Mouse (Mus musculus) embryonic facial prominence, embryonic 10.5 days (tissue): ENCODE results near the gene Zfp618. TPM values are rescaled to one million over a fixed set of nuclear protein-coding genes. Genes with fewer than 3 reads are reported as not detected.

ENCODE experiments used
- DNase-seq: peaks from one replicate; pipeline ENCODE4 v3.0.0-alpha.2; 2017; ENCODE audit warnings: low spot score
- H3K27ac ChIP-seq: fragments of 300-500 bp; sonication (generic); replicated peaks from 2 replicates; pipeline ENCODE4 v1.5.1; 2016; ENCODE audit warnings: mild to moderate bottlenecking
- H3K27me3 ChIP-seq: fragments of 300-500 bp; sonication (generic); replicated peaks from 2 replicates; pipeline ENCODE4 v1.6.1; 2016; ENCODE audit warnings: low read depth, mild to moderate bottlenecking; ENCODE audit not compliant: poor library complexity, severe bottlenecking
- H3K36me3 ChIP-seq: fragments of 300-500 bp; sonication (generic); replicated peaks from 2 replicates; pipeline ENCODE4 v1.6.1; 2016; ENCODE audit warnings: mild to moderate bottlenecking, moderate library complexity
- H3K4me1 ChIP-seq: fragments of 300-500 bp; sonication (generic); 2 replicates; pipeline ENCODE4 v1.6.1; 2016
- H3K4me3 ChIP-seq: fragments of 300-500 bp; sonication (generic); 2 replicates; pipeline ENCODE4 v1.5.1; 2016; ENCODE audit warnings: mild to moderate bottlenecking, moderate library complexity
- H3K9me3 ChIP-seq: fragments of 300-500 bp; sonication (generic); 2 replicates; pipeline ENCODE4 v1.6.1; 2016; ENCODE audit warnings: mild to moderate bottlenecking
- WGBS: fragments of 180-500 bp; shearing (Covaris S2); methylation state at CpG from one replicate; pipeline ENCODE4 v1.1.7; 2016; 5-methylcytosine and 5-hydroxymethylcytosine counted together
- polyA plus RNA-seq: library from polyadenylated mRNA; unstranded; fragments of >200 nt; fragmentation: Nextera tagmentation; extraction: Ambion mirVana; gene quantifications from 2 replicates; pipeline ENCODE4 v1.2.1, GENCODE M21; 2016

Gene Zfp618
- polyA plus RNA-seq = 23.0 and 26.9 TPM in 2 replicates

DNA sequence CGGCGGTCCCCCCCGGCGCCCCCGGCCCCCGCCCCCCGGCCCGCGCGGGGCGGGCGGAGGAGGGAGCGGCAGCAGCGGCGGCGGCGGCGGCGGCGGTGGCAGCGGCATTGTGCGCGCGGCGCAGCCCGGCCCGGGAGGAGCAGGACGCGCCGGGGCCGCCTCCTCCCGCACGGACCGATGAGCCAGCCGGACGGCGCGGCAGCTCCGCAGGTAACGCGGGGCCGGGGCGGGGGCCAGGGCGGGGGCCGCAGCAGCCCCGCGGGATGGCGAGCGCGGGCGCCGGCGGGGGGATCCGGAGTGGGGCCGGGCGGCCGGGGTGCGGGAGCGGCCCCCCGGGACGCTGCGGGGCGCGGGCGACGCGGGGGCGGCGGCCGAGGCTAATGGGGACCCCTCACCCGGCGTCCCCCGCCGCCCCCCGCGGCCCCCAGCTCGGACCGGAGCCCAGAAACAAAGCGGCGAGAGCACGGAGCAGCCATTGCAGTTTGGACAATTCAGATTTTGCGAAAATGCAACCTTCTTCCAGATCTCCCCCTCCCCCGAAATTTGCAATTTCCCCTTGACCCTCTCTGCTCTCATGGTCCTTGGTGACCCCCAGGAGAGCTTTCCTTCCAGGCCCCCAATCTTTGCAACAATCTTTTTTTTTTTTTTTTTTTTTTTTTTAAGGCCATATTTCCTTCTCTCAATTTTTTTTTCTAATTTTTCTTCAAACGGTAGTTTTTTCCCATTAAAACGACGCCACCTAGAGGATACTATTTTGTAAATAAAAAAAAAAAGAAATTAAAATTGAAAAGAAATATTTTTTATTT lies at the start of gene Zfp618:
Gene Zfp618, plus strand, starts transcription at position 77 of the 806 bp plus-strand sequence.
- Histone ChIP-seq H3K36me3 (no peaks in the 10 kb centered on the region), H3K27me3 (peaks cover 6% of the 10 kb centered on the region; the same call in 1 of the 2 replicates), H3K4me1 (peaks cover 22% of the 10 kb centered on the region), H3K9me3 (no peaks in the 10 kb centered on the region), H3K4me3 (peak within 1 kb of the TSS; percentile 81), H3K27ac (peak within 1 kb of the TSS; percentile 98)
- peak; percentile 60 for DNase-seq
- 7% methylated on average over 85 of the region's 86 CpGs for WGBS

DNA sequence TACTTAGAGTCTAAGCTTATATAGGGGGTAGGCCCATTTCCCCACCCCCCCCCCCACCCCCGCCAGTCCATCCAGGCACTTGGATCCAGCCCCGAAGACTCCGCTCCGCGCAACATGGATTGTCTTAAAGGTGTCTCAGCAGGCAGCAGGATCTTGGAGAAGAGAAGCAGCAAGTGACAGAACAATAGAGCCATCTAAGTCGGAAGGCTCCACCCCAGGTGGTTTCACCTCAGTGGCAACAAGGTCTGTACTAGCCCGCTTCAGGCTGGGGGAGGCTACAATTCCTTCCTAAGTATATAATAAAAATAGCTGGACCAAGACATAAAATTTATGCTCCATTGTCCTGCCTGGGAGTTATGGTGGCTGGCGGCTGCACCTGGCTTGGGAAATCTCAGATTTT lies 48.3 kb upstream of the Zfp618 start:
- WGBS = 90% methylated on average over 8 of the region's 8 CpGs
- Histone ChIP-seq H3K4me3 (no peak overlapping the region), H3K36me3 (no peaks in the 10 kb centered on the region), H3K4me1 (no peaks in the 10 kb centered on the region), H3K27ac (no peak overlapping the region), H3K27me3 (no peaks in the 10 kb centered on the region), H3K9me3 (peaks cover 2% of the 10 kb centered on the region; the same call in 1 of the 2 replicates)
- DNase-seq = no peak

DNA sequence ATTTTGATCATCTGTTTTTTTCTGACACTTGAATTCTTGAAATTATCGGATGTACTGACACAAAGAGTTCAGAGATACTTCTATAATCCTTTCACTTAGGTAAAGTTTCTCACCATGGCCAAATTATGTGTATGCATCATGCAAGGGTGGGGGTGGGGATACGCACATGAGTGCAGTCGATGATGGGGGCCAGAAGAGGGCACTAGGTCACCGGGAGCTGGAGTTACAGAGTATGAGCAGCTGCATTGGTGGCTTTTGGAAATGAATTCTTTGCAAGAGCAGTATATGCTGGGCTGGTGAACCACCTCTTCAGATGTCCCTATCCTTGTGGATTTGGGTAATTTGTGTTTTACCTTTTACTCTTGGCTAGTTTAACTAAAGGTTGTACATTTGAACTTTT lies 31.6 kb upstream of the Zfp618 start:
- H3K4me3 ChIP-seq = no peak overlapping the region
- no peak overlapping the region for H3K27ac ChIP-seq
- H3K36me3 ChIP-seq = no peaks in the 10 kb centered on the region
- H3K9me3 ChIP-seq = no peaks in the 10 kb centered on the region
- no peaks in the 10 kb centered on the region for H3K27me3 ChIP-seq
- no peaks in the 10 kb centered on the region for H3K4me1 ChIP-seq
- no peak for DNase-seq
- WGBS = 86% methylated on average over 4 of the region's 4 CpGs

DNA sequence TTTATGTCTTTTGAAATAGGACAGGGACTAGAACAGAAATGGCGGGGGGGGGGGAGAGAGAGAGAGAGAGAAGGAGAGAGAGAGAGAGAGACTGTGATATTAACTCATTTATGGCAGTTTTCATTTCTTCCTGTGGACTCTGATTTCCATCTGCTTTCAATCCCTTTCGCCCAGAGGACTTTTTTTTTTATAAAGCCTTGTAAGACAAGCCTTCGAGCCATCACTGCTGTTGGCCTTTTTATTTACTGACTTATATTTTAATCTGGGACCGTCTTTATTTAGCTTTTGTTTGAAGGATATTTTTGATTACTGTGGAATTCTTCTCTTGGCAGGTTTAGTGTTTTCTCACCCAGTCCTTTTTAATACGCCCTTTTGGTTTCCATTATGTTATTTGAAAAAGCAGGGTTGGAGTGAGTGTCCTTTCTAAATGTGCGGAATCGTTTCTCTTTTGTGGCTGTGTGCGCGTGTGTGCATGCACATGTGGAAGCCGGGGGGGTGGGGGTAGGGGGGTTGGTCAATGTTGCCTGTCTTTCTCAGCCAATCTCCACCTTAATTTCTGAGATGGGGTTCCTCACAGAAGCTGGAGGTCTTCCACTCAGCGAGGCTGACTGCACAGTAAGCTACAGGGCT lies 29.7 kb upstream of the Zfp618 start:
- H3K27ac ChIP-seq = no peak overlapping the region
- DNase-seq = no peak
- WGBS = 79% methylated on average over 11 of the region's 11 CpGs

DNA sequence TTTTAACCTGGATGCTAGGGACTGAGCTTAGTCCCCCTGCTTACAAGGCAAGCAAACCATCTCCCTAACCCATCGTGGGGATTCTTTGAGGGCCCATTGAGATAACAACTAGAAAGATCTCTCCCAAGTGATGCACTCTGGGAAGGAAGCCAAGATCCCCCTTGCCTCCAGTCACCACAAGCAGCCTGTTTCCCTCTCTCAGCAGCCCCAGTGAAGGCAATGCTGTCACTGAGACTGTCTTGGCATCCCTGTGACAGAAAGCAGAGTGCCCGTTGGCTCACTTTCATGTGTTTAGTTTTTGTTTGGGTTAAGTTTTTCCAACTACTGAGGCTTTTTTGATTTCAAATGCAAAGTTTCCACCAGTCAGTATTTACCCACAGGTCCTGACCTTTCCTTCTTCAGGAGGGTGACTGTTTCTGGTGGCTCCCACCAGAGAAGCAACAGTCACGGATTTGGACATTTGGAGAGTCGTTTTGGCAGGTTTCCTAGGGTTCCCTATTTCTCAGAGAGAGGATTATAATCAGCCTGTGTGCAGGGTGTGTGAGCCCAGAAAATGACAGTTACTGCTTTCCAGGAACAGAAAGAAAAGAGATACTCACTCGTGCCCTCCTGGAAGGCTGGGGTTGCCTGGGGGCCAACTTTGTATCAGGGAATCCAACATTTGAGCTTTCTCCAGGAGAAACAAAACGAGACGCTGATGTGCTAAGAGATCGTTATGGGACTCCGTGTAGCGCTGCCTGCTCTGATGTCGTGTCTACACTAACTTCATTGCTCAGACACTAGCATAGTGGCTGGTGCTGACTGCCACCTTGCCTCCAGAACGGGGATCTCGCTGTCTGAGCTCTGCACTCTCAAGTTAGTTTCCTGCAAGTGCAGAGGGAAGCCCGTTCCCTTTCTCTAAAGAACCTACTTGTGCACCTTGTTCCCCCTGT lies 23.1 kb upstream of the Zfp618 start:
- WGBS = 78% methylated on average over 14 of the region's 14 CpGs
- H3K4me1 ChIP-seq = no peaks in the 10 kb centered on the region
- no peak for DNase-seq

More for the DNA sequence above, 29.7 kb upstream of the Zfp618 start:
- Histone ChIP-seq H3K36me3 (no peaks in the 10 kb centered on the region), H3K4me3 (no peak overlapping the region), H3K9me3 (no peaks in the 10 kb centered on the region), H3K4me1 (no peaks in the 10 kb centered on the region), H3K27me3 (no peaks in the 10 kb centered on the region)

DNA sequence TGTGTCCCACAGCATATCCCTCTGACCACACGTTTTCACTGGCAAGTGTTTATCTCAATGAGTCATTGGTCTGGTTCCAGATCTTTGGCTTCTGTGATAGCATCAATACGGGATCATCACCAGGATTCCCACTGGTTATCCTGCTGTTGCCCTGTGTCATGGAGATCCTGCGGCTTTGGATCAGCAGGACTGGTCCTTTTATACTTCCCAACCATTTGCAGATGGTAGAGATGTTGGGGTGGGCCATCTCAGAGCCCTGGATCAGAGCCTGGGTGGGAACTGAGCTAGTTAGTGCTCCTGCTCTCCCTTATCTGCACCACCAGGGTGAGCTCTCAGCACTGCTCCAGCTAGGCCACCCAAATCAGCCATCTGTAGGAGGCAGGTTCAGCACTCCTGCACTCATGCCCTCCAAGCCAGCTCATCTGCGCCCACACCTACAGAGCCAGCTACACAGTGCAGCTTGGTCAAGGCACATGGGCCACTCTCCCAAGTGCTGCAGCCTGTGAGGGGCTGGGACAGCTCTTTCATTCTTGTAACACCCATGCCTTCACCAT lies 21.0 kb upstream of the Zfp618 start:
- WGBS = 70% methylated on average over 4 of the region's 4 CpGs
- Histone ChIP-seq H3K9me3 (no peaks in the 10 kb centered on the region), H3K27me3 (no peaks in the 10 kb centered on the region), H3K27ac (no peak overlapping the region), H3K4me3 (no peak overlapping the region), H3K4me1 (no peaks in the 10 kb centered on the region), H3K36me3 (no peaks in the 10 kb centered on the region)
- DNase-seq = peak; percentile 25

More for the DNA sequence above, 23.1 kb upstream of the Zfp618 start:
- Histone ChIP-seq H3K9me3 (no peaks in the 10 kb centered on the region), H3K27me3 (no peaks in the 10 kb centered on the region), H3K36me3 (no peaks in the 10 kb centered on the region), H3K4me3 (no peak overlapping the region), H3K27ac (no peak overlapping the region)

DNA sequence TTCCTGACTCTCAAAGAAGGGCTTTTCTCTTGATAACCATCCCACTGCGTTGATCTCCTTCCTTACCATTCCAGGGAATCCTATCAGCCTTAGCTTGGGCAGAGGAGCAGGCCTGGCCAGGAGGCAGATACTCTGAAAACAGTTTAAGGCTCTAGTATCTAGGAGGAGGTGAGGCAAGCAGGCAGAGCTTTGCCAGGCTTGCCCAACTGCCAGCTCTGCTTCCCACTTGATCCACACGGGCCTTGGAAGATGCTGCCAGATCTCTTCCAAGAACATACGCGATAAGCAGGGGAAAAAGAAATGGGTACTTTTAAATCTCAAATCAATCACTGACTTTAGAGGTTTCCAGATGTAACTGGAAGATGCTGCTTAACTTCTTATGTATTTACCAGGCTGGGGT lies 1.6 kb upstream of the Zfp618 start:
- Histone ChIP-seq H3K9me3 (no peaks in the 10 kb centered on the region), H3K4me3 (no peak overlapping the region), H3K27ac (no peak overlapping the region), H3K27me3 (peaks cover 6% of the 10 kb centered on the region; the same call in 1 of the 2 replicates), H3K4me1 (peaks cover 10% of the 10 kb centered on the region), H3K36me3 (no peaks in the 10 kb centered on the region)
- 72% methylated on average over 4 of the region's 4 CpGs for WGBS
- no peak for DNase-seq

DNA sequence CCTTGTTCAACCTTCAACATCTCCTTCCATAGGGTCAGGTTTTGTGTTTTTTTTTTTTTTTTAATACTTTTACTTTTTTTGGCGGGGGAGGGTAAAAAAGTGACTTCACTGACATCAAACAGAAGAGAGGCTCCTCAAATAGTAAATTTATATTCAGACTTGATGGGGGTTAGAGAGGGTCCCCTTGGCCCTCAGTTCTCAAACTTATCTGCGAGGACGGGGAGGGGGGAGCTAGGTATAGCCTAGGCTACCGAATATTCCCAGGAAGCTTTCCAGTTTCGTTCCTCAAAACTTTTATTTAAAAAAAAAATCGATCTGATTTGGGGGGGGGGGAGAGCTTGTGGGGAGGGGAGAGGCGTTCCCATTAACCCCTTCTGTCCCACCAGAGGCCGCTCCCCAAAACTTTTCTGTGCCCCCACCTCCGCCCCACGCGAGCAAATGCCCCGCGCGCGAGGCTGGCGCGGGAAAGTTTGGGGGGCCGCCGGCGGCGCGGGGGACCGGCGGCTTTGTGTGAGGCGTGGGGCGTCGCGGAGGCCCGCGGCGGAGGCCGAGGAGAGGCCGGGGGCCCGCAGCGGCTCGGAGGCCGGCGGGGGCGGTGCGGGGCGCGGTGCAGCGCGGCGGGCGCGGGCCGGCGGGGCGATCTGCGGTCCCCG lies 403 bp upstream of the Zfp618 start:
- H3K27ac ChIP-seq = peak overlapping the region; percentile 98
- WGBS = 7% methylated on average over 52 of the region's 52 CpGs
- DNase-seq = peak; percentile 57

DNA sequence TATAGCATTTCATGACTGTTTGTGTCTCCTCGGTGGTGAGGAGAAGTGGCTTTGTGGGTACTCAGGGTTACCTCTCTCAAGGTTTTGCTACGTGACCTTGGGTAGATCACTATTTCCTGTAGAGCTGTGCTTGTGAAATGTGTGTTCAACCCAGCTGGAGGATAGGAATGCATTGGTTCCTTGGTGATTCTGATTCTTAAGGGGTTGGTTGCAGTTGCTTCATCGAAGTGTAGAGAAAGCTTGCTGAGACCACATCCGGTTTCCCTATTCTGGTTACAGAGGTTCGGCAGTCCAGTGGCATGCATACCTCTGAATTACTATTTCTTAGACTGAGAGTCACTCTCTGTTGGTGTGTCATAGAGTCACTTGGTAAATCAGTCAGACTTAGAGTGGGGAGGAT lies 4.2 kb downstream of the Zfp618 start:
- DNase-seq = no peak
- WGBS = 92% methylated on average over 5 of the region's 5 CpGs
- H3K27me3 ChIP-seq = no peaks in the 10 kb centered on the region
- peaks cover 44% of the 10 kb centered on the region for H3K4me1 ChIP-seq
- no peak overlapping the region for H3K27ac ChIP-seq
- H3K4me3 ChIP-seq = no peak overlapping the region
- no peaks in the 10 kb centered on the region for H3K36me3 ChIP-seq
- no peaks in the 10 kb centered on the region for H3K9me3 ChIP-seq

More for the DNA sequence above, 403 bp upstream of the Zfp618 start:
- Histone ChIP-seq H3K27me3 (peaks cover 6% of the 10 kb centered on the region; the same call in 1 of the 2 replicates), H3K4me3 (peak overlapping the region; percentile 81), H3K36me3 (no peaks in the 10 kb centered on the region), H3K4me1 (peaks cover 15% of the 10 kb centered on the region), H3K9me3 (no peaks in the 10 kb centered on the region)

DNA sequence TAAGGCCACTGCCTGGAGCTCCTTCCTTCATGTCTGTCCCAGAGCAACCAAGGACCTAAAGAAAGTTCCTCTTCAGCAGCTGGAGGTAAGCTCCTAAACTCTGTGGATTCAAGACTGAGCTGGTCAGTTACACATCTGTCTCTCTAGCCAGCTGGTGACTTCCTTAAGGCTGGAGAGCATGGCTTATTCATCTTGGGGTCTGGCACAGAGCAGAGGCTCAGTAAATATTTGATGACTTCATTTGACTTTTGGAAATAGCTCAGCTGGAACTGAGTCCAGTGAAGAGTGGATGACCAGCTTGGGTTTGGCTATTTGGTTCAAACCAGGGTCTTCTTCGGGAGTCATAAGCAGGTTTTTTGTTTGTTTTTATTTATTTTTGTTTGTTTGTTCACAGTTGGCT lies 6.6 kb downstream of the Zfp618 start:
- WGBS = 83% methylated on average over 1 of the region's 1 CpGs
- Histone ChIP-seq H3K4me1 (peaks cover 45% of the 10 kb centered on the region), H3K36me3 (no peaks in the 10 kb centered on the region), H3K4me3 (no peak overlapping the region), H3K27ac (no peak overlapping the region), H3K9me3 (0 out of 2 replicates have a peak, but pooled peaks cover 2% of the 10 kb centered on the region), H3K27me3 (no peaks in the 10 kb centered on the region)
- no peak for DNase-seq

DNA sequence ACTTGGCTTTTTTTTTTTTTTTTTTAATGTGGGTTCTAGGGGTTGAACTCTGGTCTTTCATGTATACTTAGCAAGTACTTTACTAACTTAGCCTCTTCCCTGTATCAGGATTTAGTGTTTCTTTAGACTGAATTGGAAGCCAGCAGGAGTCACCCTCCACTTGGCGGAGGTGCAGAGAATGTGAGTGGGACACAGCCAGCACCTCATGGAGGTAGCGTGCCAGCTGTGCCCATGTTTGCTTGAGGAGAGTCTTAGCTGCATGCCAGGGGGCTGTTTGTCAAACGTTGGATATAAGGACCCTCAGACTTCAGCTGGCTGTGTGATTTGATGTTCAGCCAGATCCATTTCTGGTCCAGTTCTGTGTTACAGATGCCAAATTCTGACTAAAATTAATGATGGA lies 7.7 kb downstream of the Zfp618 start:
- no peak overlapping the region for H3K27ac ChIP-seq
- DNase-seq = no peak
- 86% methylated on average over 3 of the region's 3 CpGs for WGBS
- no peaks in the 10 kb centered on the region for H3K36me3 ChIP-seq
- no peak overlapping the region for H3K4me3 ChIP-seq
- no peaks in the 10 kb centered on the region for H3K27me3 ChIP-seq
- H3K4me1 ChIP-seq = peaks cover 50% of the 10 kb centered on the region
- 0 out of 2 replicates have a peak, but pooled peaks cover 2% of the 10 kb centered on the region for H3K9me3 ChIP-seq
